Comparison of ENCODE assay signal across 15 mouse cellular contexts in the genomic region with DNA sequence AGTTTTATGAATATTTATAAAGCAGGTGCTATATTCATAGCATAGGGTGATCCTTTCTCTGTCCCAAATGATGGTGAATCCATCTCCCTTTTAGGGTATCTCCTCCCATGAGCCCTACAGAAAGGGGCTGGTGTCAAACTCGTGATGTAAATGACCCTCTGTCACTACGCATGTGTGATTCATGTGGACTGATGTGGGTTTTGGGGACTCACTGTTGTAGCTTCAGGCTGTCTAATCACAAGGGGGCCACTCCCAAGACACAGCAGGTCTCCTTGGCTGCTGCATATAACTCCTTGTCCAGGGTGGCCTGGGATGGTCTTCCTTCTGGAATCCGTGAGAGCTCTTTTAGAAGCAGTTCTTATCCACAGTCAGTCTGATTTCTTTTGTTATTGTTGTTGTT. TPM values are rescaled to one million over a fixed set of nuclear protein-coding genes. Genes with fewer than 3 reads are reported as not detected.
"Had no signal": no experiment of that assay in that cellular context is flagged by ENCODE, and none has a peak within 500 bp of the region (broad histone marks: within the 10 kb centered on the region; RNA-seq: fewer than 3 reads in every experiment).

No protein-coding gene starts in this region.

- DNase-seq: kidney, adult 18-20 months; kidney, postnatal 14 days; lung, adult 2 months; lung, postnatal 36 days; retina, postnatal 1 day; right cerebral cortex, postnatal 4 days; spleen, adult 18-20 months; thymus, adult 18-20 months; thymus, postnatal 14 days had no signal

- H3K4me2 ChIP-seq: intestine, embryonic 15.5 days; kidney, embryonic 15.5 days; midbrain, embryonic 15.5 days; neural tube, embryonic 13.5 days had no signal

- H3K27me3 ChIP-seq: intestine, embryonic 15.5 days; kidney, embryonic 15.5 days; midbrain, embryonic 15.5 days; neural tube, embryonic 13.5 days had no signal

- H3K27ac ChIP-seq: intestine, embryonic 15.5 days; kidney, embryonic 15.5 days; midbrain, embryonic 15.5 days; neural tube, embryonic 13.5 days had no signal

- H3K9me3 ChIP-seq: intestine, embryonic 15.5 days; kidney, embryonic 15.5 days; midbrain, embryonic 15.5 days; neural tube, embryonic 13.5 days had no signal

- H3K9ac ChIP-seq: intestine, embryonic 15.5 days; kidney, embryonic 15.5 days; midbrain, embryonic 15.5 days; neural tube, embryonic 13.5 days had no signal

- H3K36me3 ChIP-seq: intestine, embryonic 15.5 days; kidney, embryonic 15.5 days; midbrain, embryonic 15.5 days; neural tube, embryonic 13.5 days had no signal

- ATAC-seq: intestine, embryonic 15.5 days; lung, postnatal 0 days; midbrain, embryonic 15.5 days had no signal

- H3K4me3 ChIP-seq: intestine, embryonic 15.5 days; kidney, embryonic 15.5 days; midbrain, embryonic 15.5 days; neural tube, embryonic 13.5 days had no signal

- H3K4me1 ChIP-seq: midbrain, embryonic 15.5 days; neural tube, embryonic 13.5 days had no signal

RNA-seq across cellular contexts. Expression of a gene that starts 24.9 kb away (rescaled TPM):
- polyA plus RNA-seq: stomach, embryonic 14.5 days had no signal
